Mouse (Mus musculus): ENCODE measurements at regions not wholly inside any gene's neighbourhood (a gene's known extent, or its start where the extent isn't known, plus 50 kb on each side); places are given as distances from the start of the nearest gene placed in this dataset.

- TF ChIP-seq POLR2A (IDR thresholded peaks at IDR 0.05; ENCODE audit: low read depth, low read length) (no peak), CTCF (conservative IDR thresholded peaks at IDR 0.05; ENCODE audit: insufficient read depth, insufficient read length, low read depth, low read length) (no peak)
Measured at GRCm38 (mm10) chr16:47164573-47164972, 666.2 kb upstream of the Nectin3 start.

All from kidney, adult 2 months (tissue).